Mouse (Mus musculus): ENCODE data around the gene Epsti1. TPM values are rescaled to one million over a fixed set of nuclear protein-coding genes. Genes with fewer than 3 reads are reported as not detected.

Gene Epsti1
- total RNA-seq (2023), result 10 to 100 TPM; 96.9 to 97.2 TPM

DNA sequence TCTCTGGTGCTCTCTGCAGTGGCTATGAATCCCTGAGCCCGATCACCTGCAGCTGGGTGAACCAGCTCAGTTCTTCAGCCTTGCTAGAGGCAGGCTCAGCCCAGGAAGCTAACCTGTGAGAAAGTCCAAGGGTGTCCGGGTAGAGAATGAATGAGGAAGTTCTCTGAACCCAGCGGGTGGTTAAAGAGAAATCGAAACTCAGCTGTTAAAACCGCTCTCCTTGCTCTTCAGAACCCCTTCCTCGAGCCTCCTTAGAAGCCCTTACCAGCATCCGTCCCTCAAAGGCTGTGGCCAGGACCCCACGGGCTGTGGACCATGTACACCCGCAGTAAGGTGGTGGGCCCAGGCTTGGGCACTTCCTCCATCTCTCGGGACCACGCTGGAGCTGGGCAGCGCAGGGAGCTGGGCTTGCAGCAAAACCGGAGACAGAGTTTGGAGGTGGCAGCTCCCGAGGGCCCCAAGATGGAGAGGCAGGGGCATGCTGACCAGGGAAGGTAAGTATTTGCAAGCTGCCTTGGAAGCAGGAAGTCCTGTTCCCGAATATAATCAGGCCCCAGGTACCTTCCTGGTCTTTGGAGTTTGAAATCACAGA, at the start of gene Epsti1:
Gene Epsti1 (plus strand): TSS at position 69 of the 592 bp plus-strand sequence.

DNA sequence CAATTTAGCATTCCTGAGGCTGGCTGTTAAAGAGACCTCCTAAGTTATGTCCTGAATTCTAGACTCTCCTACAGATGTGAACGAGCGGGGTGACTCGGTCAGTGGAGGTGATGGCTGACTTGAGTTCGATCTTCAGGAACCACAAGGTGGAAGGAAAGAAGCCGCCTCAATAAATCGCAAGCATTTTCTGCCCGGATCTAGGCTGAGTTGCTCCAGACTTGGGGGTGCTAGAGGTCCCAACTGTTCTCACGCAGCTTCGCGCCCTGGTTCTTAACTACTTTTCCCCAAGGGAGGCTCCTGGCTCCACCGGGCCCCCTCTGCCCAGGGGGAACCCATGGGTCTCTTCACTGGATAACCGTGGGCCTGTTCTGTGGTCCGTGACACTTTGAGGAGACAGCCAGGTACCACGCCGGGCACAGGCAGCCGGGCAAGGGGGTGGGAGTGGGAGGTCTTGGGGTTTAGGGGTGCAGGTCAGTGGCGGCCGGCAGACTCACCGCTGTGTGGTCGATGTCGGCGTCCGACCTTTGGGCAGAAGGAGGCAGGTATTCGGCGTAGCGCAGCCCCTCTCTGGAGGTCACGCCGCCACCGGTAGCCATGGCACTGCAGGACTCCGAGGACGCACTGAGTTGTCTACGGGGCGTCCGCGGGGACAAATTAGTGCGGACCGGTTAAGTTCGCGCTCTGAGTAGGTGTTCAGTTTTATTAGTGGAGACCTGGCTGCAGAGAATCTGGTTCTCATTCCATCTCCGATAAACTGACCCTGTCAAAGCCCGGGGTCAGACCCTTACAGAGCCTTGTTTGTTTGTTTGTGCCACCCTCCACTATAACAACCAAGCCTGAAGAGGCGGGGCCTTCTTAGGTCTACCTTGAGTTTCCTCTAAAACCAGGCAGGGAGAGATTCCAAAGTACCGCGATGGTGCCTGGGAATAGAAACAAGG, 29.5 kb upstream of the Epsti1 start, which contains the start of gene Dnajc15:
Gene Dnajc15 (minus strand): TSS at position 822 of the 938 bp plus-strand sequence.

Other genes with a start within 250 kb of the Epsti1 start
- 10 to 100 TPM; 42.5 to 58.0 TPM for gene Dnajc15, start 29.1 kb upstream of the Epsti1 start, total RNA-seq (2023)
- gene Fam216b, start 184.8 kb downstream of the Epsti1 start, total RNA-seq (2023), result not detected